Mouse (Mus musculus): Measurements from ENCODE around the gene Nomo1. TPM values are rescaled to one million over a fixed set of nuclear protein-coding genes. Genes with fewer than 3 reads are reported as not detected.

Nomo1 gene
- 26.0 and 28.5 TPM in 2 replicates for polyA plus RNA-seq (2014; fragmentation: Nextera tagmentation; extraction: Ambion mirVana)

GRCm38 (mm10) chr7:46033109-46033869, at the start of gene Nomo1:
Nomo1 (plus strand) TSS chr7:46033698.
- peak within 1 kb of the TSS; percentile 76 for H3K9ac ChIP-seq (replicated peaks; ENCODE audit: low read depth, low read length)
- H3K4me1 ChIP-seq (ENCODE audit: control insufficient read depth, insufficient read depth, low read length), result peaks cover 10% of the 10 kb centered on the region
- H3K27ac ChIP-seq (ENCODE audit: low read depth, low read length), result no peak within 1 kb of the TSS
- peak within 1 kb of the TSS; percentile 77 for H3K4me3 ChIP-seq (ENCODE audit: low read depth, low read length)
- no peaks in the 10 kb centered on the region for H3K9me3 ChIP-seq (ENCODE audit: control insufficient read depth, low read length)
- H3K27me3 ChIP-seq (ENCODE audit: control insufficient read depth, insufficient read depth, low read length), result no peaks in the 10 kb centered on the region
- H3K36me3 ChIP-seq (ENCODE audit: control insufficient read depth, insufficient read depth, low read length), result no peaks in the 10 kb centered on the region
- 5% methylated on average over 44 of the region's 44 CpGs for WGBS
- ATAC-seq (ENCODE audit: low read depth), result peak; percentile 96
- peak within 1 kb of the TSS; percentile 76 for H3K4me2 ChIP-seq (ENCODE audit: low read depth, low read length)

GRCm38 (mm10) chr7:45986893-45987292, 46.6 kb upstream of the Nomo1 start:
- H3K36me3 ChIP-seq (ENCODE audit: control insufficient read depth, insufficient read depth, low read length), result no peaks in the 10 kb centered on the region
- no peak overlapping the region for H3K9ac ChIP-seq (replicated peaks; ENCODE audit: low read depth, low read length)
- ATAC-seq (ENCODE audit: low read depth), result no peak
- no peaks in the 10 kb centered on the region for H3K9me3 ChIP-seq (ENCODE audit: control insufficient read depth, low read length)
- no peak overlapping the region for H3K27ac ChIP-seq (ENCODE audit: low read depth, low read length)
- no peaks in the 10 kb centered on the region for H3K27me3 ChIP-seq (ENCODE audit: control insufficient read depth, insufficient read depth, low read length)
- no peak overlapping the region for H3K4me3 ChIP-seq (ENCODE audit: low read depth, low read length)
- no peaks in the 10 kb centered on the region for H3K4me1 ChIP-seq (ENCODE audit: control insufficient read depth, insufficient read depth, low read length)
- 73% methylated on average over 6 of the region's 6 CpGs for WGBS
- no peak overlapping the region for H3K4me2 ChIP-seq (ENCODE audit: low read depth, low read length)

GRCm38 (mm10) chr7:45988344-45988743, 45.2 kb upstream of the Nomo1 start:
- no peaks in the 10 kb centered on the region for H3K27me3 ChIP-seq (ENCODE audit: control insufficient read depth, insufficient read depth, low read length)
- no peak for ATAC-seq (ENCODE audit: low read depth)
- no peaks in the 10 kb centered on the region for H3K36me3 ChIP-seq (ENCODE audit: control insufficient read depth, insufficient read depth, low read length)
- no peaks in the 10 kb centered on the region for H3K4me1 ChIP-seq (ENCODE audit: control insufficient read depth, insufficient read depth, low read length)
- H3K9me3 ChIP-seq (ENCODE audit: control insufficient read depth, low read length), result no peaks in the 10 kb centered on the region
- WGBS, result 77% methylated on average over 1 of the region's 1 CpGs
- H3K4me3 ChIP-seq (ENCODE audit: low read depth, low read length), result no peak overlapping the region
- H3K4me2 ChIP-seq (ENCODE audit: low read depth, low read length), result no peak overlapping the region
- H3K27ac ChIP-seq (ENCODE audit: low read depth, low read length), result no peak overlapping the region
- no peak overlapping the region for H3K9ac ChIP-seq (replicated peaks; ENCODE audit: low read depth, low read length)

GRCm38 (mm10) chr7:45992470-45992869, 41.0 kb upstream of the Nomo1 start:
- Histone ChIP-seq H3K4me3 (ENCODE audit: low read depth, low read length) (no peak overlapping the region), H3K27me3 (ENCODE audit: control insufficient read depth, insufficient read depth, low read length) (no peaks in the 10 kb centered on the region), H3K27ac (ENCODE audit: low read depth, low read length) (no peak overlapping the region), H3K36me3 (ENCODE audit: control insufficient read depth, insufficient read depth, low read length) (no peaks in the 10 kb centered on the region), H3K4me1 (ENCODE audit: control insufficient read depth, insufficient read depth, low read length) (no peaks in the 10 kb centered on the region), H3K9me3 (ENCODE audit: control insufficient read depth, low read length) (no peaks in the 10 kb centered on the region), H3K9ac (replicated peaks; ENCODE audit: low read depth, low read length) (no peak overlapping the region), H3K4me2 (ENCODE audit: low read depth, low read length) (no peak overlapping the region)
- no peak for ATAC-seq (ENCODE audit: low read depth)
- WGBS, result 92% methylated on average over 8 of the region's 8 CpGs

- Histone ChIP-seq H3K4me2 (ENCODE audit: low read depth, low read length) (no peak overlapping the region), H3K27ac (ENCODE audit: low read depth, low read length) (no peak overlapping the region), H3K36me3 (ENCODE audit: control insufficient read depth, insufficient read depth, low read length) (no peaks in the 10 kb centered on the region), H3K27me3 (ENCODE audit: control insufficient read depth, insufficient read depth, low read length) (no peaks in the 10 kb centered on the region), H3K4me3 (ENCODE audit: low read depth, low read length) (no peak overlapping the region), H3K4me1 (ENCODE audit: control insufficient read depth, insufficient read depth, low read length) (no peaks in the 10 kb centered on the region), H3K9ac (replicated peaks; ENCODE audit: low read depth, low read length) (no peak overlapping the region), H3K9me3 (ENCODE audit: control insufficient read depth, low read length) (no peaks in the 10 kb centered on the region)
- 89% methylated on average over 4 of the region's 4 CpGs for WGBS
- no peak for ATAC-seq (ENCODE audit: low read depth)
These were observed 32.9 kb upstream of the Nomo1 start for GRCm38 (mm10) chr7:46000577-46000976.

- Histone ChIP-seq H3K27ac (ENCODE audit: low read depth, low read length) (no peak overlapping the region), H3K4me2 (ENCODE audit: low read depth, low read length) (no peak overlapping the region), H3K36me3 (ENCODE audit: control insufficient read depth, insufficient read depth, low read length) (no peaks in the 10 kb centered on the region), H3K9me3 (ENCODE audit: control insufficient read depth, low read length) (no peaks in the 10 kb centered on the region), H3K4me3 (ENCODE audit: low read depth, low read length) (no peak overlapping the region), H3K27me3 (ENCODE audit: control insufficient read depth, insufficient read depth, low read length) (no peaks in the 10 kb centered on the region), H3K9ac (replicated peaks; ENCODE audit: low read depth, low read length) (no peak overlapping the region), H3K4me1 (ENCODE audit: control insufficient read depth, insufficient read depth, low read length) (no peaks in the 10 kb centered on the region)
- 56% methylated on average over 4 of the region's 4 CpGs for WGBS
- ATAC-seq (ENCODE audit: low read depth), result no peak
These were observed 30.8 kb upstream of the Nomo1 start for GRCm38 (mm10) chr7:46002748-46003147.

- no peak overlapping the region for H3K4me3 ChIP-seq (ENCODE audit: low read depth, low read length)
- no peaks in the 10 kb centered on the region for H3K36me3 ChIP-seq (ENCODE audit: control insufficient read depth, insufficient read depth, low read length)
- no peak overlapping the region for H3K27ac ChIP-seq (ENCODE audit: low read depth, low read length)
- H3K4me2 ChIP-seq (ENCODE audit: low read depth, low read length), result no peak overlapping the region
- H3K27me3 ChIP-seq (ENCODE audit: control insufficient read depth, insufficient read depth, low read length), result no peaks in the 10 kb centered on the region
- WGBS, result 15% methylated on average over 5 of the region's 5 CpGs
- no peaks in the 10 kb centered on the region for H3K4me1 ChIP-seq (ENCODE audit: control insufficient read depth, insufficient read depth, low read length)
- ATAC-seq (ENCODE audit: low read depth), result peak; percentile 38; the same call in 1 of the 2 replicates
- no peak overlapping the region for H3K9ac ChIP-seq (replicated peaks; ENCODE audit: low read depth, low read length)
- no peaks in the 10 kb centered on the region for H3K9me3 ChIP-seq (ENCODE audit: control insufficient read depth, low read length)
These were observed 23.9 kb upstream of the Nomo1 start for GRCm38 (mm10) chr7:46009578-46009977.

- H3K4me1 ChIP-seq (ENCODE audit: control insufficient read depth, insufficient read depth, low read length), result no peaks in the 10 kb centered on the region
- ATAC-seq (ENCODE audit: low read depth), result no peak
- H3K27me3 ChIP-seq (ENCODE audit: control insufficient read depth, insufficient read depth, low read length), result no peaks in the 10 kb centered on the region
- no peak overlapping the region for H3K27ac ChIP-seq (ENCODE audit: low read depth, low read length)
- no peaks in the 10 kb centered on the region for H3K9me3 ChIP-seq (ENCODE audit: control insufficient read depth, low read length)
- no peak overlapping the region for H3K9ac ChIP-seq (replicated peaks; ENCODE audit: low read depth, low read length)
- no peak overlapping the region for H3K4me2 ChIP-seq (ENCODE audit: low read depth, low read length)
- H3K4me3 ChIP-seq (ENCODE audit: low read depth, low read length), result no peak overlapping the region
- H3K36me3 ChIP-seq (ENCODE audit: control insufficient read depth, insufficient read depth, low read length), result no peaks in the 10 kb centered on the region
These were observed 21.4 kb upstream of the Nomo1 start for GRCm38 (mm10) chr7:46012121-46012520.

GRCm38 (mm10) chr7:46013266-46014010, 20.1 kb upstream of the Nomo1 start:
- Histone ChIP-seq H3K4me2 (ENCODE audit: low read depth, low read length) (no peak overlapping the region), H3K27me3 (ENCODE audit: control insufficient read depth, insufficient read depth, low read length) (no peaks in the 10 kb centered on the region), H3K4me1 (ENCODE audit: control insufficient read depth, insufficient read depth, low read length) (no peaks in the 10 kb centered on the region), H3K4me3 (ENCODE audit: low read depth, low read length) (no peak overlapping the region), H3K36me3 (ENCODE audit: control insufficient read depth, insufficient read depth, low read length) (no peaks in the 10 kb centered on the region), H3K27ac (ENCODE audit: low read depth, low read length) (no peak overlapping the region), H3K9me3 (ENCODE audit: control insufficient read depth, low read length) (no peaks in the 10 kb centered on the region), H3K9ac (replicated peaks; ENCODE audit: low read depth, low read length) (no peak overlapping the region)
- WGBS, result 16% methylated on average over 9 of the region's 9 CpGs
- ATAC-seq (ENCODE audit: low read depth), result peak; percentile 58; the same call in 1 of the 2 replicates

Data from neural tube, embryonic 14.5 days (tissue).